Mouse (Mus musculus) lung, embryonic 14.5 days (tissue): ENCODE measurements around the gene Ptgds. TPM values are rescaled to one million over a fixed set of nuclear protein-coding genes. Genes with fewer than 3 reads are reported as not detected.

ENCODE experiments used
- ATAC-seq: fragments of 200-750 bp; cut with Nextera tagmentation; 2 replicates; pipeline ENCODE4 v1.8.0; 2017; ENCODE audit warnings: mild to moderate bottlenecking, moderate TSS enrichment, moderate library complexity; ENCODE audit not compliant: insufficient read depth
- DNase-seq: peaks from one replicate; pipeline ENCODE4 v3.0.0-alpha.2; 2015
- H3K27ac ChIP-seq: fragments of 300-500 bp; sonication (generic); 2 replicates; pipeline ENCODE4 v1.5.1; 2014; ENCODE audit warnings: low read depth, mild to moderate bottlenecking, moderate library complexity
- H3K27me3 ChIP-seq: fragments of 300-500 bp; sonication (generic); 2 replicates; pipeline ENCODE4 v1.6.1; 2014; ENCODE audit warnings: low read length, control low read depth; ENCODE audit not compliant: insufficient read depth
- H3K36me3 ChIP-seq: fragments of 300-500 bp; sonication (generic); 2 replicates; pipeline ENCODE4 v1.6.1; 2014; ENCODE audit warnings: control low read depth; ENCODE audit not compliant: insufficient read depth
- H3K4me1 ChIP-seq: fragments of 300-500 bp; sonication (generic); 2 replicates; pipeline ENCODE4 v1.6.1; 2014; ENCODE audit warnings: antibody characterized with exemption, control low read depth; ENCODE audit not compliant: insufficient read depth
- H3K4me2 ChIP-seq: fragments of 300-500 bp; sonication (generic); 2 replicates; pipeline ENCODE4 v1.6.1; 2014; ENCODE audit warnings: mild to moderate bottlenecking
- H3K4me3 ChIP-seq: fragments of 300-500 bp; sonication (generic); 2 replicates; pipeline ENCODE4 v1.5.1; 2014; ENCODE audit warnings: low read depth, low read length
- H3K9ac ChIP-seq: fragments of 300-500 bp; sonication (generic); 2 replicates; pipeline ENCODE4 v1.6.1; 2014
- H3K9me3 ChIP-seq: fragments of 300-500 bp; sonication (generic); 2 replicates; pipeline ENCODE4 v1.6.1; 2016; ENCODE audit warnings: low read depth, low read length, control low read depth
- CTCF ChIP-seq: IDR thresholded peaks from 2 replicates; pipeline ENCODE4 v1.5.1; 2016; ENCODE audit warnings: antibody characterized with exemption, low read depth
- WGBS: fragments of 180-500 bp; shearing (Covaris S2); extraction: QIAGEN DNeasy Blood & Tissue Kit; methylation state at CpG from one replicate; pipeline ENCODE4 v1.1.7; 2014; 5-methylcytosine and 5-hydroxymethylcytosine counted together
- polyA plus RNA-seq: library from polyadenylated mRNA; unstranded; fragments of >200 nt; fragmentation: Nextera tagmentation; extraction: Ambion mirVana; gene quantifications from 2 replicates; pipeline ENCODE4 v1.2.1, GENCODE M21; 2014

Ptgds gene
- polyA plus RNA-seq, 1 experiment from 2014 or later, result 3.4 TPM

- ATAC-seq (no peak), DNase-seq (no peak)
- 86% methylated on average over 14 of the region's 14 CpGs for WGBS
- TF ChIP-seq CTCF, result no peak
- Histone ChIP-seq H3K9ac (no peak overlapping the region), H3K4me3 (no peak overlapping the region), H3K4me1 (no peaks in the 10 kb centered on the region), H3K27me3 (no peaks in the 10 kb centered on the region), H3K9me3 (no peaks in the 10 kb centered on the region), H3K4me2 (no peak overlapping the region), H3K27ac (no peak overlapping the region), H3K36me3 (no peaks in the 10 kb centered on the region)
Measured at GRCm38 (mm10) chr2:25442682-25443081, 27.2 kb downstream of the Ptgds start.

- ATAC-seq, result no peak
- H3K4me1 ChIP-seq, result no peaks in the 10 kb centered on the region
- TF ChIP-seq CTCF, result no peak
- H3K9me3 ChIP-seq, result no peaks in the 10 kb centered on the region
- H3K4me2 ChIP-seq, result no peak overlapping the region
- H3K36me3 ChIP-seq, result no peaks in the 10 kb centered on the region
- H3K4me3 ChIP-seq, result no peak overlapping the region
- H3K27ac ChIP-seq, result no peak overlapping the region
- no peak for DNase-seq
- 80% methylated on average over 20 of the region's 20 CpGs for WGBS
- no peak overlapping the region for H3K9ac ChIP-seq
- H3K27me3 ChIP-seq, result no peaks in the 10 kb centered on the region
Measured at GRCm38 (mm10) chr2:25441067-25441466, 28.8 kb downstream of the Ptgds start.

GRCm38 (mm10) chr2:25436286-25436820 is 33.5 kb downstream of the Ptgds start:
- no peak for TF ChIP-seq CTCF
- H3K4me2 ChIP-seq, result no peak overlapping the region
- no peak overlapping the region for H3K27ac ChIP-seq
- DNase-seq, result no peak
- H3K9ac ChIP-seq, result no peak overlapping the region
- no peaks in the 10 kb centered on the region for H3K4me1 ChIP-seq
- H3K27me3 ChIP-seq, result no peaks in the 10 kb centered on the region
- WGBS, result 92% methylated on average over 10 of the region's 10 CpGs
- H3K9me3 ChIP-seq, result no peaks in the 10 kb centered on the region
- no peak overlapping the region for H3K4me3 ChIP-seq
- ATAC-seq, result no peak
- H3K36me3 ChIP-seq, result no peaks in the 10 kb centered on the region

GRCm38 (mm10) chr2:25434292-25434691 is 35.6 kb downstream of the Ptgds start:
- no peaks in the 10 kb centered on the region for H3K36me3 ChIP-seq

GRCm38 (mm10) chr2:25433101-25433500 is 36.7 kb downstream of the Ptgds start:
- no peak for ATAC-seq
- no peaks in the 10 kb centered on the region for H3K9me3 ChIP-seq
- no peaks in the 10 kb centered on the region for H3K4me1 ChIP-seq
- no peak overlapping the region for H3K27ac ChIP-seq
- 84% methylated on average over 17 of the region's 17 CpGs for WGBS
- no peak for TF ChIP-seq CTCF
- H3K4me2 ChIP-seq, result no peak overlapping the region
- H3K27me3 ChIP-seq, result peaks cover 16% of the 10 kb centered on the region
- no peak overlapping the region for H3K9ac ChIP-seq
- H3K36me3 ChIP-seq, result no peaks in the 10 kb centered on the region
- no peak overlapping the region for H3K4me3 ChIP-seq
- no peak for DNase-seq

More at GRCm38 (mm10) chr2:25434292-25434691, 35.6 kb downstream of the Ptgds start:
- no peak for TF ChIP-seq CTCF
- Histone ChIP-seq H3K27me3 (peaks cover 10% of the 10 kb centered on the region), H3K4me3 (no peak overlapping the region), H3K4me2 (no peak overlapping the region), H3K27ac (no peak overlapping the region), H3K9me3 (no peaks in the 10 kb centered on the region), H3K9ac (no peak overlapping the region), H3K4me1 (no peaks in the 10 kb centered on the region)
- DNase-seq, result no peak
- WGBS, result 81% methylated on average over 8 of the region's 8 CpGs
- ATAC-seq, result no peak

DNA sequence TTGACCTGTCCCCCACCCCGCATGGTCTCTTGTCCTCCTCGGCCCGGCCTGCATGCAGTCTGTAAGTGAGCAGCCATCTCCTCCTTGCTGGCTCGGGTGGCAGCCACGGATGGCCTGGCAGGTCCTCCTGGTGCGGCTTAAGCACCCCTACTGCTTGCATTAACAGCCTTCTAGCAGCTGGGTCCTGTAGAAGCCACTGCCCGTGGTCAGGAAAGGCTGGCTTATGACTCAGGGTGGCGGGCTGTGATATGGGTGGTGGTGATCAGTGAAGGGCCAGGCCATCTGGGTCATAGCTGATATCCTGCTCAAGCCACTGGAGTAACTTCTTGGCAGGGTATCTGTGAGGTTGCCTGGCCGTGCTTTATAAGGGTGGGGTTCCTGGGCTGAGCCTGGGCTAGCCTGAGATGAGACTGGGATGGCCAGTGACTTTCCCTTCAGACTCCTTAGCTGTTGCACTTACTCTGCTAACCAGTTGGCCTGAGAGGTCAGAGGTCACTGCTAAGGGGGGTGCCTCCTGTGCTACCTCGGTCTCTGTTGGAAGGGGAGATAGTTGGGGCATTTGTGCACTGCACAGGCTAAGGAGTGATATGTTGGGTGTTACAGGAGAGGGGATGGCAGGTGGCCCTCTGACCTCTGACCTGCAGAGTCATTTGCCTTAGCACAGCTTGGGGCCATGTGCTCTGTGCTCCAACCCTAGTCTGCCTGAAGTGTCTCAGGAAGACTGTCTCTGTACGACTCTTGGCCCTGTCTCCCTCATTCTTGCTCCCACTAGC is 37.3 kb downstream of the Ptgds start:
- H3K36me3 ChIP-seq, result no peaks in the 10 kb centered on the region
- H3K4me2 ChIP-seq, result no peak overlapping the region
- no peak overlapping the region for H3K27ac ChIP-seq
- WGBS, result 66% methylated on average over 11 of the region's 11 CpGs
- no peaks in the 10 kb centered on the region for H3K4me1 ChIP-seq
- no peaks in the 10 kb centered on the region for H3K9me3 ChIP-seq
- peaks cover 16% of the 10 kb centered on the region for H3K27me3 ChIP-seq
- H3K4me3 ChIP-seq, result no peak overlapping the region
- no peak for DNase-seq
- ATAC-seq, result no peak
- H3K9ac ChIP-seq, result no peak overlapping the region
- TF ChIP-seq CTCF, result no peak

- DNase-seq, result no peak
- no peak overlapping the region for H3K4me2 ChIP-seq
- H3K9ac ChIP-seq, result no peak overlapping the region
- 74% methylated on average over 6 of the region's 6 CpGs for WGBS
- H3K36me3 ChIP-seq, result no peaks in the 10 kb centered on the region
- no peaks in the 10 kb centered on the region for H3K4me1 ChIP-seq
- no peak overlapping the region for H3K27ac ChIP-seq
- ATAC-seq, result no peak
- H3K9me3 ChIP-seq, result no peaks in the 10 kb centered on the region
- TF ChIP-seq CTCF, result no peak
- peaks cover 20% of the 10 kb centered on the region for H3K27me3 ChIP-seq
- H3K4me3 ChIP-seq, result no peak overlapping the region
Measured at GRCm38 (mm10) chr2:25431308-25431855, 38.5 kb downstream of the Ptgds start.
